Mouse (Mus musculus) liver, adult 2 months (tissue): ENCODE results near the gene Cope.

ENCODE experiments used
- CTCF ChIP-seq: fragments of 200-500 bp; IDR thresholded peaks from 2 replicates; pipeline ENCODE4 v1.5.1; 2011; ENCODE audit warnings: low read depth, low read length, control low read depth
- POLR2A ChIP-seq: fragments of 200-500 bp; IDR thresholded peaks from 2 replicates; pipeline ENCODE4 v1.6.1; 2011; ENCODE audit warnings: low read length, control low read depth; ENCODE audit not compliant: insufficient read depth; ENCODE audit errors: extremely low read depth

DNA sequence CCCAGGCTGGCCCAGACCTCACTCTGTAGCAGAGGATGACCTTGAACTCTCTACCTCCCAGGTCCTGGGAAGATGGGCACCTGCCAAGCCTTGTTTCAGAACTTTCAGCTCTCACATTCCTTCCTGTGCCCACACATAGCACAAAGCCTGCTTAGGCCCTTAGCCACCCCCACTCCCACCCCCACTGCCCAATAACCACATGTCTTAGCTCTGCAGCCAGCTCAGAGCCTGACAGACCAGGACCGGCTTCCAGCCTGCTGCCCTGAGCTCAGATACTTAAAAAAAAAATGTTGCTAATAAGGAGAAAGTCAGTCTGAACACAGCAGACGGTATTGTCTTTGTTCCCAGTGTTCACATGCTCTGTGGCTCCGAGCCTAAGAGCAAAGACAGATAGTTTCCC lies 21.3 kb upstream of the Cope start:
- TF ChIP-seq POLR2A (no peak), CTCF (no peak)
